Mouse (Mus musculus) neural tube, embryonic 12.5 days (tissue): Measurements from ENCODE around the gene Nap1l1. TPM values are rescaled to one million over a fixed set of nuclear protein-coding genes. Genes with fewer than 3 reads are reported as not detected.
A peak's percentile ranks its signal among the peaks of the same experiment; 100 is the strongest.
"Not testable (repeated sequence)": the region's sequence is repeated elsewhere in the genome, so short reads cannot be mapped to it uniquely, and the experiment has no call there.

Source experiments
- ATAC-seq: fragments of 200-750 bp; cut with Nextera tagmentation; 2 replicates; pipeline ENCODE4 v1.8.0; 2017; ENCODE audit warnings: low read depth, mild to moderate bottlenecking, moderate TSS enrichment, moderate library complexity; ENCODE audit not compliant: low FRiP score
- H3K27ac ChIP-seq: fragments of 300-500 bp; sonication (generic); 2 replicates; pipeline ENCODE4 v1.5.1; 2016
- H3K27me3 ChIP-seq: fragments of 300-500 bp; sonication (generic); replicated peaks from 2 replicates; pipeline ENCODE4 v1.6.1; 2016; ENCODE audit warnings: mild to moderate bottlenecking
- H3K36me3 ChIP-seq: fragments of 300-500 bp; sonication (generic); 2 replicates; pipeline ENCODE4 v1.6.1; 2016; ENCODE audit warnings: mild to moderate bottlenecking
- H3K4me1 ChIP-seq: fragments of 300-500 bp; sonication (generic); 2 replicates; pipeline ENCODE4 v1.6.1; 2016
- H3K4me2 ChIP-seq: fragments of 300-500 bp; sonication (generic); replicated peaks from 2 replicates; pipeline ENCODE4 v1.6.1; 2016; ENCODE audit warnings: mild to moderate bottlenecking
- H3K4me3 ChIP-seq: fragments of 300-500 bp; sonication (generic); 2 replicates; pipeline ENCODE4 v1.5.1; 2016
- H3K9ac ChIP-seq: fragments of 300-500 bp; sonication (generic); 2 replicates; pipeline ENCODE4 v1.6.1; 2016; ENCODE audit warnings: mild to moderate bottlenecking
- H3K9me3 ChIP-seq: fragments of 300-500 bp; sonication (generic); 2 replicates; pipeline ENCODE4 v1.6.1; 2016; ENCODE audit warnings: mild to moderate bottlenecking
- WGBS: fragments of 180-500 bp; shearing (Covaris S2); methylation state at CpG from one replicate; pipeline ENCODE4 v1.1.7; 2016; 5-methylcytosine and 5-hydroxymethylcytosine counted together
- polyA plus RNA-seq: library from polyadenylated mRNA; unstranded; fragments of >200 nt; fragmentation: Nextera tagmentation; extraction: Ambion mirVana; gene quantifications from 2 replicates; pipeline ENCODE4 v1.2.1, GENCODE M21; 2016

The Nap1l1 gene
- 247 and 251 TPM in 2 replicates for polyA plus RNA-seq

GRCm38 (mm10) chr10:111472686-111473510, at the start of gene Nap1l1:
Gene Nap1l1, plus strand, starts transcription at chr10:111473223.
- Histone ChIP-seq H3K36me3 (no peaks in the 10 kb centered on the region), H3K9me3 (no peaks in the 10 kb centered on the region), H3K4me3 (peak within 1 kb of the TSS; percentile 90), H3K4me1 (peaks cover 21% of the 10 kb centered on the region), H3K9ac (peak within 1 kb of the TSS; percentile 98), H3K4me2 (peak within 1 kb of the TSS; percentile 76), H3K27ac (peak within 1 kb of the TSS; percentile 96), H3K27me3 (no peaks in the 10 kb centered on the region)
- ATAC-seq, result peak; percentile 99
- under 1% methylated on average over 79 of the region's 80 CpGs for WGBS

- Histone ChIP-seq H3K4me3 (no peak overlapping the region), H3K4me2 (no peak overlapping the region), H3K9me3 (no peaks in the 10 kb centered on the region), H3K9ac (no peak overlapping the region), H3K27ac (no peak overlapping the region), H3K36me3 (no peaks in the 10 kb centered on the region), H3K4me1 (peaks cover 10% of the 10 kb centered on the region), H3K27me3 (no peaks in the 10 kb centered on the region)
- 81% methylated on average over 1 of the region's 1 CpGs for WGBS
- ATAC-seq, result no peak
Observed at GRCm38 (mm10) chr10:111426491-111426890, 46.5 kb upstream of the Nap1l1 start.

GRCm38 (mm10) chr10:111433502-111433901, 39.5 kb upstream of the Nap1l1 start:
- H3K4me1 ChIP-seq, result no peaks in the 10 kb centered on the region
- H3K27me3 ChIP-seq, result no peaks in the 10 kb centered on the region
- H3K4me2 ChIP-seq, result no peak overlapping the region
- ATAC-seq, result no peak
- H3K9ac ChIP-seq, result no peak overlapping the region
- H3K36me3 ChIP-seq, result no peaks in the 10 kb centered on the region
- no peak overlapping the region for H3K4me3 ChIP-seq
- no peaks in the 10 kb centered on the region for H3K9me3 ChIP-seq
- H3K27ac ChIP-seq, result no peak overlapping the region
- WGBS, result 78% methylated on average over 3 of the region's 3 CpGs

GRCm38 (mm10) chr10:111441034-111441440, 32.0 kb upstream of the Nap1l1 start:
- Histone ChIP-seq H3K4me1 (no peaks in the 10 kb centered on the region), H3K4me3 (no peak overlapping the region), H3K9ac (no peak overlapping the region), H3K36me3 (no peaks in the 10 kb centered on the region), H3K9me3 (no peaks in the 10 kb centered on the region), H3K27me3 (no peaks in the 10 kb centered on the region), H3K4me2 (no peak overlapping the region), H3K27ac (no peak overlapping the region)
- ATAC-seq, result no peak
- WGBS, result 81% methylated on average over 3 of the region's 3 CpGs

GRCm38 (mm10) chr10:111444199-111444598, 28.8 kb upstream of the Nap1l1 start:
- no peak for ATAC-seq
- H3K4me1 ChIP-seq, result no peaks in the 10 kb centered on the region
- 73% methylated on average over 9 of the region's 9 CpGs for WGBS

GRCm38 (mm10) chr10:111445939-111446671, 26.9 kb upstream of the Nap1l1 start:
- no peak for ATAC-seq
- Histone ChIP-seq H3K4me2 (no peak overlapping the region), H3K9ac (no peak overlapping the region), H3K4me1 (no peaks in the 10 kb centered on the region), H3K36me3 (no peaks in the 10 kb centered on the region), H3K9me3 (no peaks in the 10 kb centered on the region), H3K27ac (no peak overlapping the region), H3K4me3 (no peak overlapping the region), H3K27me3 (no peaks in the 10 kb centered on the region)
- 35% methylated on average over 9 of the region's 9 CpGs for WGBS

More at GRCm38 (mm10) chr10:111444199-111444598, 28.8 kb upstream of the Nap1l1 start:
- no peak overlapping the region for H3K9ac ChIP-seq
- no peaks in the 10 kb centered on the region for H3K9me3 ChIP-seq
- no peaks in the 10 kb centered on the region for H3K27me3 ChIP-seq
- H3K27ac ChIP-seq, result no peak overlapping the region
- no peaks in the 10 kb centered on the region for H3K36me3 ChIP-seq
- no peak overlapping the region for H3K4me2 ChIP-seq
- no peak overlapping the region for H3K4me3 ChIP-seq

- not testable (repeated sequence) for ATAC-seq, H3K9ac ChIP-seq
- WGBS, result 92% methylated on average over 3 of the region's 3 CpGs
Observed at GRCm38 (mm10) chr10:111446672-111447008, 26.4 kb upstream of the Nap1l1 start.

GRCm38 (mm10) chr10:111449662-111450061, 23.4 kb upstream of the Nap1l1 start:
- WGBS, result 65% methylated on average over 5 of the region's 5 CpGs

More at GRCm38 (mm10) chr10:111446672-111447008, 26.4 kb upstream of the Nap1l1 start:
- not testable (repeated sequence) for H3K4me2 ChIP-seq, H3K27me3 ChIP-seq, H3K4me3 ChIP-seq, H3K36me3 ChIP-seq, H3K27ac ChIP-seq, H3K4me1 ChIP-seq, H3K9me3 ChIP-seq

GRCm38 (mm10) chr10:111451683-111452322, 21.2 kb upstream of the Nap1l1 start:
- no peaks in the 10 kb centered on the region for H3K4me1 ChIP-seq
- H3K27ac ChIP-seq, result no peak overlapping the region
- WGBS, result 90% methylated on average over 1 of the region's 1 CpGs
- H3K4me3 ChIP-seq, result no peak overlapping the region
- H3K9ac ChIP-seq, result no peak overlapping the region
- no peaks in the 10 kb centered on the region for H3K27me3 ChIP-seq
- H3K9me3 ChIP-seq, result no peaks in the 10 kb centered on the region
- H3K4me2 ChIP-seq, result no peak overlapping the region
- ATAC-seq, result no peak
- no peaks in the 10 kb centered on the region for H3K36me3 ChIP-seq

More at GRCm38 (mm10) chr10:111449662-111450061, 23.4 kb upstream of the Nap1l1 start:
- not testable (repeated sequence) for H3K4me3 ChIP-seq, ATAC-seq, H3K9me3 ChIP-seq, H3K4me1 ChIP-seq, H3K4me2 ChIP-seq, H3K9ac ChIP-seq, H3K27ac ChIP-seq, H3K36me3 ChIP-seq, H3K27me3 ChIP-seq

GRCm38 (mm10) chr10:111452426-111452825, 20.6 kb upstream of the Nap1l1 start:
- no peaks in the 10 kb centered on the region for H3K27me3 ChIP-seq
- no peak overlapping the region for H3K4me2 ChIP-seq
- no peaks in the 10 kb centered on the region for H3K4me1 ChIP-seq
- no peaks in the 10 kb centered on the region for H3K9me3 ChIP-seq
- no peak for ATAC-seq
- no peak overlapping the region for H3K9ac ChIP-seq
- WGBS, result 88% methylated on average over 11 of the region's 11 CpGs
- H3K27ac ChIP-seq, result no peak overlapping the region
- no peak overlapping the region for H3K4me3 ChIP-seq
- no peaks in the 10 kb centered on the region for H3K36me3 ChIP-seq

- Histone ChIP-seq H3K4me3 (no peak overlapping the region), H3K4me1 (no peaks in the 10 kb centered on the region), H3K4me2 (no peak overlapping the region), H3K9me3 (no peaks in the 10 kb centered on the region), H3K9ac (no peak overlapping the region), H3K36me3 (no peaks in the 10 kb centered on the region), H3K27ac (no peak overlapping the region), H3K27me3 (no peaks in the 10 kb centered on the region)
- ATAC-seq, result no peak
- WGBS, result 82% methylated on average over 8 of the region's 8 CpGs
Observed at GRCm38 (mm10) chr10:111454698-111455308, 18.2 kb upstream of the Nap1l1 start.

GRCm38 (mm10) chr10:111458088-111458487, 14.9 kb upstream of the Nap1l1 start:
- H3K27me3 ChIP-seq, result no peaks in the 10 kb centered on the region
- H3K4me1 ChIP-seq, result no peaks in the 10 kb centered on the region
- no peak for ATAC-seq
- no peak overlapping the region for H3K4me2 ChIP-seq
- no peak overlapping the region for H3K9ac ChIP-seq
- H3K4me3 ChIP-seq, result no peak overlapping the region
- no peaks in the 10 kb centered on the region for H3K36me3 ChIP-seq
- no peaks in the 10 kb centered on the region for H3K9me3 ChIP-seq
- WGBS, result 83% methylated on average over 7 of the region's 7 CpGs
- no peak overlapping the region for H3K27ac ChIP-seq
